Mouse (Mus musculus) left cerebral cortex, adult 2 months (tissue): ENCODE results near the gene Lpar4. TPM values are rescaled to one million over a fixed set of nuclear protein-coding genes. Genes with fewer than 3 reads are reported as not detected.

Experiments
- DNase-seq, 2 experiments: peaks; one replicate each; pipeline ENCODE4 v3.0.0; 2021 to 2022; ENCODE audit warnings: low spot score in 2 of 2, mixed read lengths in 1 of 2; ENCODE audit errors: extremely low spot score in 1 of 2
- H3K27ac ChIP-seq: fragments of 200-600 bp; 2 replicates; pipeline ENCODE4 v1.8.1; 2022
- H3K4me3 ChIP-seq: fragments of 200-600 bp; 2 replicates; pipeline ENCODE4 v1.8.1; 2022
- CTCF ChIP-seq: fragments of 200-600 bp; IDR thresholded peaks from 2 replicates; pipeline ENCODE4 v1.8.1; 2022; ENCODE audit warnings: antibody characterized with exemption, mild to moderate bottlenecking, moderate library complexity
- intact Hi-C: fragments of 180-260 bp; cut with DNase I; formaldehyde crosslinking; loops from one replicate; pipeline ENCODE4 v1.15.1; 2025
- long read RNA-seq, 2 experiments: library from polyadenylated mRNA; stranded (forward); transcript quantifications; one replicate each; pipeline ENCODE4 v2.0.0; 2021; ENCODE audit warnings: borderline mapping rate in 2 of 2
- total RNA-seq, 2 experiments: library from RNA; stranded (reverse); gene quantifications; 2 replicates each; pipeline ENCODE4 v1.2.3; 2021

Gene Lpar4
- total RNA-seq: 1 to 10 TPM in 1 of 2 experiments, under 1 TPM in 1; 0.79 to 1.2 TPM
- long read RNA-seq, experiment 1, full-length matches to known transcripts: 1 of 1 reads
- long read RNA-seq, experiment 1, partial matches to known transcripts: 0 of 1 reads
- long read RNA-seq, experiment 1, other reads (novel, unspliced or antisense): 0 of 1 reads
- long read RNA-seq, experiment 2, full-length matches to known transcripts: 1 of 1 reads
- long read RNA-seq, experiment 2, partial matches to known transcripts: 0 of 1 reads
- long read RNA-seq, experiment 2, other reads (novel, unspliced or antisense): 0 of 1 reads

DNA sequence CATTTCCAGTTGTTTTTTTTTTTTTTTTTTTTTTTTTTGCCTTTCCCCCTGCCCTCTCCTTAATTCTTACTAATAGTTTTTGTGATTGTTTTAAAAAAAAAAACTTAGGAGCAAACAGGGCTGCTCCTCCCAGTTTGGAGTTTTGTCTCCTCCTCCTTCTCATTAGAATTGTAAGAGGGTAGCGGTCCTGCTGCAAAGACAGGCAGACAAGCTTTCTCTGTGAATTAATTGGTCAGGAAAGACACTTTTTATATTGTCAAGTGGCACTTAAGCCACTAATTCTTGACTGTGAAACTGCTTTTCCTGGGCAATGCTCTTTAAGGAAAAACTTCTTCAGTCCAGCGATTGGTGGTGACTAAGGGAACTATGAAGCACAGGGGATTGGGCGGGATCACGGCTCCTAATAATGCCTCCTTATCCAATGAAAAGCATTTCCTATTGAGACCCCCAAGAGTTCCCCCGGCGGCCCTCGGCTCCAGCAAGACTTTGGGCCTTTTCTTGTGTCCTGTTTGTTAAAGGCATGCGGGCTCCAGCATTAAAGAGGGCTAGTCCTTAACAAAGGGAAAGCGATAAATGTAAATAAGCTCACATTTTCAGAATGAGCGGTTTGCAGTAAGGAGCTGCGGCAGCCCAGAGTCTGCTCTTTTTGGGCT, at the start of gene Lpar4:
TSS of gene Lpar4 (plus strand) at position 451 of the 653 bp plus-strand sequence.
- peak within 1 kb of the TSS; percentile 39 for H3K4me3 ChIP-seq
- intact Hi-C loops: no loop called here
- H3K27ac ChIP-seq: no peak within 1 kb of the TSS
- no peak for TF ChIP-seq CTCF
- DNase-seq: peak in 1 of 2 experiments; percentile 6

DNA sequence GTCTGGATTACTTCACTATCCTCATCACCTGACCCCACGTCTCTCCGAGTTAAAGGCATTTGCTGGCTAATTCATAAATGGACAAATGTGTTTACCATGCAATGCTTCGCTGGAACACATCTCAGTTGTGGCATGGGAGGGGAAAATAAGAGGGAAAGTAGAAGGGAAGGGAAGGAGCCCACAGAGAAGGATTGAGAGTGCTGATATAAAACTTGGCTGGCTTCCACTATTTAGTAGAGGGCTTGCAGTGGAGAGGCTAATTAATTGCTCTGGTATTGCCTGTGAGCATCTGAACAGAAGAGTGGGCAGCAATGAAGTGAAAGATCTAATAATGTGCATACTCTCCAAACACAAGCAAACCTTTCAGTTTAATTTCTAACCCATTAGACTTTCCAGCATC, 49.0 kb upstream of the Lpar4 start:
- Histone ChIP-seq H3K27ac (no peak overlapping the region), H3K4me3 (no peak overlapping the region)
- DNase-seq: no peak
- no peak for TF ChIP-seq CTCF
- intact Hi-C loops: no loop called here

DNA sequence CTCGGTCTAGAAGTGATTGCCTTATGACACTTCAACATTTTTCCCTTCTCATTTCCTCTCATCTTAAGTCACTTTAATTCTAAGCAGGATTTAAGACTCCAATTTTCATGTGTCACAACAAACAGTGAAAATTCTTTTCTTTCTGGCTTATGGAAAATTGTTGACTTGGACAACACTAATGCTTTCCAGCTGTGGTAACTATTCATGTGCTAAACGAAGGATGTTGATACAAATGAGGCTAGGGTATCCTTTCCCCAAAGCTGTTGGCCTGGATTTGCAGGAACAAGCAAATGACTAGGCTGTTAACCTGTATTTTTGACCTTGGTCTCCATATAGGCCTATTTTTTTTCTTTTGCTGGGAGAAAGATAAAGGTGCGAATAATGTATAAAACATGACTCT, 48.5 kb upstream of the Lpar4 start:
- intact Hi-C loops: no loop called here

DNA sequence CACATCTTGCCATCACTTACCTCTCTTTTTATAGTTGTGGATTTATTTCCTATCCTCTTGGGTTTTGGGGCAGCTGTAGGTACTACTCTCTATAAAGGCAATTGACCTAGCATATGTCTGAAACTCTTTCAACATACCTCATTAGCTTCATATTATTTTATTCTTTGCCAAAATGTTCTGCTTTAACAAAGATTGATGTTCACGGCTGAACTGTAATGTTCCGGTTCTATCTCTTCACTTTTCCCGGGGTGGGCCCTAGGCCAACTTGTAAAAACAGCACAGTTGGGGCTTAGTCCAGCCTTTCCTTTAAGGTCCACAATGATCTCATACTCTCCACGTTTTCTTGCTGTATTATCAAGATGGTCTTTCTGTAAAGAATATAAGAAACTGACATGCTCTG, 48.1 kb upstream of the Lpar4 start:
- intact Hi-C loops: no loop called here

More for the DNA sequence above, 48.5 kb upstream of the Lpar4 start:
- Histone ChIP-seq H3K4me3 (no peak overlapping the region), H3K27ac (no peak overlapping the region)
- TF ChIP-seq CTCF: no peak
- DNase-seq: no peak

DNA sequence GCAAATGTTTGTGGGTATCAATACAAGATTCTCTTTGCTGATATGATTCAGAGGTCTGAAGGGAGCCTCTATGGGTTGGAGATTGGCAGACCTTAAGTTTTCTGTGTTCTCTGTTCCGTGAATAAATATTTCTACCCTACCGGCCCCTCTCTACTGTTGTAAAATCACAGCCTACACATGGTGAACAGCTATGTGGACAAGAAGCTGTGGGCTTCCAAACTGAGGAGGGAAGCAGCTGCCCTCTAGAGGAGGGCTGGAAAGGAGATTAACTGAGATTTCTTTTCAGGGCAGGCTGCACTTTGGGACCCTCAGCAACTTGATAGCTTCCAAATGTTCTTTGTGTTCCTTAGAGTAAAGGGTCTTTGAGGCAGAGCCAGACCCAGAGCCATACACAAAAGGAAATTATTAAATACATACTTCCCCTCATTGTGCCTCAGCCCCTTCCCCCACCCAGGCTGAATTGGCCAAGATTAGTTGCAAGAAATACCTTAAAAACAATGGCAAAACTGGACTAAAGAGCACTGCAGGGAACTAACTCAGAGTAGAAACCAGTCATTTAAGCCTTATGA, 22.6 kb upstream of the Lpar4 start:
- intact Hi-C loops: no loop called here
- no peak for DNase-seq

More for the DNA sequence above, 48.1 kb upstream of the Lpar4 start:
- H3K4me3 ChIP-seq: no peak overlapping the region
- TF ChIP-seq CTCF: no peak
- no peak for DNase-seq
- H3K27ac ChIP-seq: no peak overlapping the region

DNA sequence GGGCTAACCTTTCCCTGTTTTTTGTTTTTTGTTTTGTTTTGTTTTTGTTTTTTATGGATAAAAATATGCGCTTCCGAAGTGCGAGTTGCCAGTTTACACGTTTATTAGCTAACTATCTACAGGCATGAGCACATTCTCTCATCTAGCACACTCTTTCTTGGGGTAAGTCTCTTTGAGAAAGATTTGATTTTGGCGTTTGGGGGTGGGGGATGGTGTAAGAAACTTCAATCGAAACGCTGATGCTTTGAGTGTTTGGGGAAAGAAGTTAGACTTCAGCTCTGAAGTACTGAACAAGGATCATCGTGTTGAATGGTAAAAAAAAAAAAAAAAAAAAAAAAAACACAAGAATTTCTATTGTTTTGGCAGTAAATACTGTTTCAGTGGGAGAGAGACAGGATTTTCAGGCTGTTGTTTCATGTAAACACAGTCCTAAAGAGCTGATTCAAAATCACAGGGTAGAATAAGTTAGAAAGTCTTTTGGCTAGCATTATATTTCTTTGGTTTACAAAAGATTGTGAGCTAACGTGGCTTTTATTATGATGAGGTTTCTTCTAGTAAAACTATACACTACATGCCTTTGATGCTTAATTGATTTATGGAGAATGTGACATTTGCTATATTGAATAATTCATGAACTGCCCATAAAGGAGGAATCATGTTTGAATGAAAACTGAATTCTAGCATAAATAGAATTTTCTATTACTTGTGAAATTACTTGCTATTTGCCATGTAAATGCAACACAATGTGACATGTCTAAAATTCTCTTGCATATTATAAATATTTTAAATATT, 599 bp downstream of the Lpar4 start:
- no peak for DNase-seq
- intact Hi-C loops: no loop called here
- H3K4me3 ChIP-seq: peak overlapping the region; percentile 39
- no peak for TF ChIP-seq CTCF
- no peak overlapping the region for H3K27ac ChIP-seq

More for the DNA sequence above, 22.6 kb upstream of the Lpar4 start:
- Histone ChIP-seq H3K27ac (no peak overlapping the region), H3K4me3 (no peak overlapping the region)
- no peak; the same call in 1 of the 2 replicates for TF ChIP-seq CTCF

DNA sequence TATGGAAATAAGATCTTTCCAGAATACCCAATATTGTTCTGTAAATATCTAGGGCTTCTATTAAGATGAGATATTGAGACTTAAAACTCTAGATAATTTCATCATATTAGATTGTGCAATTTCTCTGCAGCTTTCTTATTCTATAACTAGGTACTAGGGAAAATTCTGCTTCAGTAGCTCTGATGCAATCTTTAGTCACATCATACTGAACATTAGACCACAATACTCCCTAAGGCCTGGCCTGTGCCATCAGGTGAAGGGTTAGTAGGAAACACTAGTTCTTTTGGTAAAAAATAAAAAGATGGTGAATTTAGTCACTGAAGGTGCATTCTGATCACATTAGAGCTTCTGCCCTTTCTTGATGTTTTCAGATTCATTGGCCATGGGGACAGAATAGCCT, 4.1 kb downstream of the Lpar4 start:
- Histone ChIP-seq H3K4me3 (no peak overlapping the region), H3K27ac (no peak overlapping the region)
- DNase-seq: no peak
- intact Hi-C loops: no loop called here
- no peak for TF ChIP-seq CTCF

DNA sequence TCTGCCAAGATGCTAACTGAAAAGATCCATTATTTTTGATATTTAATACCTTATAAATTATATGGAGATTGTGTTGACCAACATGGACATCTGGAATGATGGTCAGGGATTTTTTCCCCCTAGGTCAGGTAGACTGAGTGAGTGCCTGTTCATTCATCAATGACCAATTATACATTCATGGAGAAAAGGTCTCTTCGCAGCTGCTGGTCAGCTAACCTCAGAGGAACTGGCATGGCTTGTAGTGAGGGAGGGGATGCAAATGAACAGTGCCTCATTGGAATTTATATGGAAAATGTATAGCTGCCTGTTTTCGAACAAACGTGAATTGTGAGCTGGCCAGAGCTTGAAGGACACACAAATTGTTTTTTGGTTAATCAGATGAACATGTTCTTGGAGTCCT, 18.9 kb downstream of the Lpar4 start:
- Histone ChIP-seq H3K4me3 (no peak overlapping the region), H3K27ac (no peak overlapping the region)
- no peak for TF ChIP-seq CTCF
- intact Hi-C loops: no loop called here
- DNase-seq: no peak

DNA sequence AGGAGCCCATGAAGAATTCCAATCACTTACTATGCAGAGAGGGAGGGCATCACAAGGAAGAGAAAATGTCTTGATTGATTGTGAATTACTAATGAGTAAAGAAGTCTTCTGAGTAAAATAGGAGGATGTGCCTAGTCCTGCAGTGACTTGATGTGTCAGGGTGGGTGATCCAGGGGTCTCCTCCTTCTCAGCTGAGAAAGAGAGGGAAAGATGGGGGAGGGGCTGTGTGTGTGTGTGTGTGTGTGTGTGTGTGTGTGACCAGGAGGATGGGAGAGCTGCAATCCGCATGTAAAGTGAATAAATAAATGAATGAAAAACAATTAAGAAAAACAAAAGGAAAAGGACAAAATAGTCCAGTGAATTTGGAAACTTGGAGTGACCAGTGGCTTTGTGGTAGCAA, 30.1 kb downstream of the Lpar4 start:
- no peak for TF ChIP-seq CTCF
- H3K4me3 ChIP-seq: no peak overlapping the region
- no peak overlapping the region for H3K27ac ChIP-seq
- intact Hi-C loops: no loop called here
- no peak for DNase-seq

DNA sequence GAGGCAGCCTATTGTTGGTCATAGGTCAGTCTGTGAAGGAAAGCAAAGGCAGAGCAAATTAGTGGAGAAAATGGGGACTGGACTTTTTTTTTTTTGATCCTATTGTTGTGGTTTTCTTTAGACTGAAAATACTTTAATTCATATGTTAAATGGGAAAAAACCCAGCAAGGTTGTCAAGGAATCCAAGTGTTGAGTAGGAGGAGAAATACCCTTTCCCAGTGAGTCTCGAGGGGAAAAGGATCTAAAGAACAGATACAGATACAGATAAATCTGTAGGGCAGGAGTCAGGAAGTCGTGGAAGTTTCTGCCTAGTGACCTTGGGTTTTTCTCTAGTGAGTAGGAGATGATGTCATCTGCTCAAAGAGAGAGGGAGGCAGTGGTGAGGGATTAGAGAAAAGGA, 30.6 kb downstream of the Lpar4 start:
- no peak for TF ChIP-seq CTCF
- DNase-seq: no peak
- intact Hi-C loops: no loop called here
- Histone ChIP-seq H3K27ac (no peak overlapping the region), H3K4me3 (no peak overlapping the region)

DNA sequence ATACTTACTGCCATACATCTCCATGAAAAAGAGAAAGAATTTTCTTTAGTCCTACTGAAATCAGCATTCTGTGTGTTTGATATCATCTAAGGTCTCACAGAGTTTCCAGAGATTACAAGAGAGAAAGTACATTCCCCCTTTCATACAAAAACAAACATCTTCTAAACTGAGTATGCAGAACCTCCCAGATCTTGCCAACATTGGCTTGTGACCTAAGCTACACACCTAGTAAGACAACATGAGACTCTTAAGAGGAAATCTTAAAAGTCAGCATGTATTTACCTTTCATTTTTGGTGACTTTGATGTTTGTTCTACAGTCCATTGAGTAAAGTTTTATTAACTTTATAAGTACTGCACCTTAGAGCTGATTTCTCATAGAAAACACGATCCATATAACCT, 33.4 kb downstream of the Lpar4 start:
- no peak overlapping the region for H3K27ac ChIP-seq
- H3K4me3 ChIP-seq: no peak overlapping the region
- intact Hi-C loops: no loop called here
- no peak for TF ChIP-seq CTCF
- DNase-seq: no peak

DNA sequence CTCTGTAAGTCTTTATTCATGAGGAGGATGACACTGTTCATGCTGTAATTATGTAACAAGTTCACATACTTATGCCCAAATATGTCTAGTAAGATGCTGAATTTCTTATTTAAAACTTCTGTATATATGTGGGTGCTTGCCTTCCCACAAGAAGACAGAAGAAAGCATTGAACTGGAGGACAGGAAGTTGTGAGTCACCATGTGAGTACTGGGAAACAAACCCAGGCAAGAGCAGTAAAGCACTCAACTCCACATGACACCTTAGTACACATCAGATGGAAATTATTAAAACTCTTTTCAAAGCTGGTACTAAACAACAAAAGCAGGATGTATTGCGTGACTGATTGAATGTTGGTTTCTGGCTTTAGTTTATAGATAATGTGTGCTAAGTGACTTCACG, 41.8 kb downstream of the Lpar4 start:
- no peak for TF ChIP-seq CTCF

More for the DNA sequence above, 41.8 kb downstream of the Lpar4 start:
- DNase-seq: no peak
- Histone ChIP-seq H3K27ac (no peak overlapping the region), H3K4me3 (no peak overlapping the region)
- intact Hi-C loops: no loop called here
